Mouse (Mus musculus) midbrain, embryonic 13.5 days (tissue): Measurements from ENCODE around the gene Ctdsp1. TPM values are rescaled to one million over a fixed set of nuclear protein-coding genes. Genes with fewer than 3 reads are reported as not detected.

Experiments used
- ATAC-seq: fragments of 200-750 bp; cut with Nextera tagmentation; 2 replicates; pipeline ENCODE4 v1.8.0; 2017; ENCODE audit warnings: mild to moderate bottlenecking, moderate TSS enrichment, moderate library complexity
- H3K27ac ChIP-seq: fragments of 300-500 bp; sonication (generic); 2 replicates; pipeline ENCODE4 v1.5.1; 2015; ENCODE audit warnings: inconsistent platforms, mild to moderate bottlenecking, moderate library complexity
- H3K27me3 ChIP-seq: fragments of 300-500 bp; sonication (generic); 2 replicates; pipeline ENCODE4 v1.6.1; 2015; ENCODE audit warnings: mild to moderate bottlenecking, inconsistent platforms
- H3K36me3 ChIP-seq: fragments of 300-500 bp; sonication (generic); 2 replicates; pipeline ENCODE4 v1.6.1; 2015; ENCODE audit warnings: mild to moderate bottlenecking, inconsistent platforms
- H3K4me1 ChIP-seq: fragments of 300-500 bp; sonication (generic); replicated peaks from 2 replicates; pipeline ENCODE4 v1.6.1; 2015; ENCODE audit warnings: inconsistent platforms
- H3K4me2 ChIP-seq: fragments of 300-500 bp; sonication (generic); replicated peaks from 2 replicates; pipeline ENCODE4 v1.6.1; 2015; ENCODE audit warnings: moderate library complexity, mild to moderate bottlenecking, inconsistent platforms
- H3K4me3 ChIP-seq: fragments of 300-500 bp; sonication (generic); replicated peaks from 2 replicates; pipeline ENCODE4 v1.5.1; 2015; ENCODE audit warnings: mild to moderate bottlenecking, inconsistent platforms
- H3K9ac ChIP-seq: fragments of 300-500 bp; sonication (generic); replicated peaks from 2 replicates; pipeline ENCODE4 v1.6.1; 2015; ENCODE audit warnings: mild to moderate bottlenecking, inconsistent platforms
- H3K9me3 ChIP-seq: fragments of 300-500 bp; sonication (generic); 2 replicates; pipeline ENCODE4 v1.6.1; 2016; ENCODE audit warnings: mild to moderate bottlenecking, inconsistent platforms
- WGBS: fragments of 180-500 bp; shearing (Covaris S2); methylation state at CpG from one replicate; pipeline ENCODE4 v1.1.7; 2015; 5-methylcytosine and 5-hydroxymethylcytosine counted together
- polyA plus RNA-seq: library from polyadenylated mRNA; unstranded; fragments of >200 nt; fragmentation: Nextera tagmentation; extraction: Ambion mirVana; gene quantifications from 2 replicates; pipeline ENCODE4 v1.2.1, GENCODE M21; 2015

The Ctdsp1 gene
- polyA plus RNA-seq, 1 experiment from 2014 or later = 18.6 TPM

- Histone ChIP-seq H3K4me2 (no peak overlapping the region), H3K4me3 (no peak overlapping the region), H3K27ac (no peak overlapping the region), H3K4me1 (no peaks in the 10 kb centered on the region), H3K9me3 (no peaks in the 10 kb centered on the region), H3K9ac (no peak overlapping the region), H3K36me3 (no peaks in the 10 kb centered on the region), H3K27me3 (no peaks in the 10 kb centered on the region)
- no peak for ATAC-seq
- WGBS = 88% methylated on average over 4 of the region's 4 CpGs
These were observed 12.9 kb downstream of the Ctdsp1 start for GRCm38 (mm10) chr1:74404206-74404605.

GRCm38 (mm10) chr1:74408589-74409504, 17.5 kb downstream of the Ctdsp1 start, which contains the start of gene Vil1:
Vil1 (plus strand) TSS chr1:74409376.
- H3K27me3 ChIP-seq = no peaks in the 10 kb centered on the region
- H3K4me3 ChIP-seq = no peak within 1 kb of the TSS
- no peak within 1 kb of the TSS for H3K27ac ChIP-seq
- WGBS = 68% methylated on average over 15 of the region's 15 CpGs
- no peaks in the 10 kb centered on the region for H3K36me3 ChIP-seq
- H3K9ac ChIP-seq = no peak within 1 kb of the TSS
- no peak within 1 kb of the TSS for H3K4me2 ChIP-seq
- no peak for ATAC-seq
- H3K4me1 ChIP-seq = no peaks in the 10 kb centered on the region
- H3K9me3 ChIP-seq = no peaks in the 10 kb centered on the region

GRCm38 (mm10) chr1:74411753-74412325, 20.5 kb downstream of the Ctdsp1 start:
- Histone ChIP-seq H3K27ac (no peak overlapping the region), H3K36me3 (no peaks in the 10 kb centered on the region), H3K9me3 (no peaks in the 10 kb centered on the region), H3K4me3 (no peak overlapping the region), H3K9ac (no peak overlapping the region), H3K4me1 (no peaks in the 10 kb centered on the region), H3K27me3 (no peaks in the 10 kb centered on the region), H3K4me2 (no peak overlapping the region)
- no peak for ATAC-seq
- WGBS = 57% methylated on average over 2 of the region's 2 CpGs

- ATAC-seq = no peak
- no peak overlapping the region for H3K4me3 ChIP-seq
- H3K9me3 ChIP-seq = no peaks in the 10 kb centered on the region
- no peak overlapping the region for H3K4me2 ChIP-seq
- H3K4me1 ChIP-seq = no peaks in the 10 kb centered on the region
- no peak overlapping the region for H3K9ac ChIP-seq
- no peak overlapping the region for H3K27ac ChIP-seq
- WGBS = 88% methylated on average over 8 of the region's 8 CpGs
- H3K36me3 ChIP-seq = no peaks in the 10 kb centered on the region
- no peaks in the 10 kb centered on the region for H3K27me3 ChIP-seq
These were observed 21.4 kb downstream of the Ctdsp1 start for GRCm38 (mm10) chr1:74412711-74413110.

- H3K27ac ChIP-seq = no peak overlapping the region
- no peaks in the 10 kb centered on the region for H3K9me3 ChIP-seq
- no peak overlapping the region for H3K4me2 ChIP-seq
- WGBS = 41% methylated on average over 4 of the region's 4 CpGs
- H3K9ac ChIP-seq = no peak overlapping the region
- H3K27me3 ChIP-seq = no peaks in the 10 kb centered on the region
- ATAC-seq = no peak
- no peaks in the 10 kb centered on the region for H3K36me3 ChIP-seq
- H3K4me1 ChIP-seq = no peaks in the 10 kb centered on the region
- no peak overlapping the region for H3K4me3 ChIP-seq
These were observed 23.8 kb downstream of the Ctdsp1 start for GRCm38 (mm10) chr1:74415143-74415542.

GRCm38 (mm10) chr1:74418747-74419439, 27.6 kb downstream of the Ctdsp1 start:
- H3K4me1 ChIP-seq = peaks cover 5% of the 10 kb centered on the region; the same call in 1 of the 2 replicates
- H3K27ac ChIP-seq = no peak overlapping the region
- H3K9ac ChIP-seq = no peak overlapping the region
- H3K4me3 ChIP-seq = no peak overlapping the region
- WGBS = 79% methylated on average over 17 of the region's 17 CpGs
- H3K9me3 ChIP-seq = no peaks in the 10 kb centered on the region
- no peak overlapping the region for H3K4me2 ChIP-seq
- H3K27me3 ChIP-seq = no peaks in the 10 kb centered on the region
- ATAC-seq = no peak
- no peaks in the 10 kb centered on the region for H3K36me3 ChIP-seq

GRCm38 (mm10) chr1:74419440-74419794, 28.1 kb downstream of the Ctdsp1 start:
- H3K27me3 ChIP-seq = no peaks in the 10 kb centered on the region
- no peak overlapping the region for H3K4me2 ChIP-seq
- no peak overlapping the region for H3K9ac ChIP-seq
- WGBS = 75% methylated on average over 9 of the region's 9 CpGs
- ATAC-seq = no peak
- peaks cover 5% of the 10 kb centered on the region; the same call in 1 of the 2 replicates for H3K4me1 ChIP-seq
- H3K4me3 ChIP-seq = no peak overlapping the region
- no peaks in the 10 kb centered on the region for H3K36me3 ChIP-seq
- no peaks in the 10 kb centered on the region for H3K9me3 ChIP-seq
- H3K27ac ChIP-seq = no peak overlapping the region

- Histone ChIP-seq H3K4me1 (peaks cover 5% of the 10 kb centered on the region; the same call in 1 of the 2 replicates), H3K27ac (no peak overlapping the region), H3K9me3 (no peaks in the 10 kb centered on the region), H3K4me2 (no peak overlapping the region), H3K27me3 (no peaks in the 10 kb centered on the region), H3K9ac (no peak overlapping the region), H3K36me3 (no peaks in the 10 kb centered on the region), H3K4me3 (no peak overlapping the region)
- ATAC-seq = no peak
- 42% methylated on average over 8 of the region's 8 CpGs for WGBS
These were observed 31.8 kb downstream of the Ctdsp1 start for GRCm38 (mm10) chr1:74423147-74423546.

GRCm38 (mm10) chr1:74425845-74426244, 34.5 kb downstream of the Ctdsp1 start:
- no peaks in the 10 kb centered on the region for H3K27me3 ChIP-seq
- H3K9ac ChIP-seq = no peak overlapping the region
- no peak for ATAC-seq
- no peak overlapping the region for H3K4me3 ChIP-seq
- H3K4me1 ChIP-seq = peaks cover 5% of the 10 kb centered on the region; the same call in 1 of the 2 replicates
- 78% methylated on average over 7 of the region's 7 CpGs for WGBS
- no peak overlapping the region for H3K27ac ChIP-seq
- H3K36me3 ChIP-seq = no peaks in the 10 kb centered on the region
- no peaks in the 10 kb centered on the region for H3K9me3 ChIP-seq
- H3K4me2 ChIP-seq = no peak overlapping the region

GRCm38 (mm10) chr1:74433220-74433619, 41.9 kb downstream of the Ctdsp1 start:
- no peak overlapping the region for H3K4me2 ChIP-seq
- no peak for ATAC-seq
- no peak overlapping the region for H3K27ac ChIP-seq
- H3K9me3 ChIP-seq = no peaks in the 10 kb centered on the region
- H3K36me3 ChIP-seq = peaks cover 37% of the 10 kb centered on the region
- H3K4me3 ChIP-seq = no peak overlapping the region
- H3K9ac ChIP-seq = no peak overlapping the region
- no peaks in the 10 kb centered on the region for H3K27me3 ChIP-seq
- WGBS = 92% methylated on average over 6 of the region's 6 CpGs
- no peaks in the 10 kb centered on the region for H3K4me1 ChIP-seq

- ATAC-seq = no peak
- no peak overlapping the region for H3K4me3 ChIP-seq
- H3K9me3 ChIP-seq = no peaks in the 10 kb centered on the region
- no peaks in the 10 kb centered on the region for H3K27me3 ChIP-seq
- no peak overlapping the region for H3K4me2 ChIP-seq
- H3K9ac ChIP-seq = no peak overlapping the region
- 80% methylated on average over 5 of the region's 5 CpGs for WGBS
- peaks cover 48% of the 10 kb centered on the region for H3K36me3 ChIP-seq
- H3K27ac ChIP-seq = no peak overlapping the region
- H3K4me1 ChIP-seq = no peaks in the 10 kb centered on the region
These were observed 43.3 kb downstream of the Ctdsp1 start for GRCm38 (mm10) chr1:74434596-74434995.

GRCm38 (mm10) chr1:74435563-74435962, 44.3 kb downstream of the Ctdsp1 start:
- WGBS = 87% methylated on average over 6 of the region's 6 CpGs
- Histone ChIP-seq H3K4me1 (no peaks in the 10 kb centered on the region), H3K4me2 (no peak overlapping the region), H3K27ac (no peak overlapping the region), H3K9ac (no peak overlapping the region), H3K36me3 (peaks cover 56% of the 10 kb centered on the region), H3K9me3 (no peaks in the 10 kb centered on the region), H3K27me3 (no peaks in the 10 kb centered on the region), H3K4me3 (no peak overlapping the region)
- ATAC-seq = no peak
